Comparison of ENCODE assay signal across 8 mouse cellular contexts in the genomic region with DNA sequence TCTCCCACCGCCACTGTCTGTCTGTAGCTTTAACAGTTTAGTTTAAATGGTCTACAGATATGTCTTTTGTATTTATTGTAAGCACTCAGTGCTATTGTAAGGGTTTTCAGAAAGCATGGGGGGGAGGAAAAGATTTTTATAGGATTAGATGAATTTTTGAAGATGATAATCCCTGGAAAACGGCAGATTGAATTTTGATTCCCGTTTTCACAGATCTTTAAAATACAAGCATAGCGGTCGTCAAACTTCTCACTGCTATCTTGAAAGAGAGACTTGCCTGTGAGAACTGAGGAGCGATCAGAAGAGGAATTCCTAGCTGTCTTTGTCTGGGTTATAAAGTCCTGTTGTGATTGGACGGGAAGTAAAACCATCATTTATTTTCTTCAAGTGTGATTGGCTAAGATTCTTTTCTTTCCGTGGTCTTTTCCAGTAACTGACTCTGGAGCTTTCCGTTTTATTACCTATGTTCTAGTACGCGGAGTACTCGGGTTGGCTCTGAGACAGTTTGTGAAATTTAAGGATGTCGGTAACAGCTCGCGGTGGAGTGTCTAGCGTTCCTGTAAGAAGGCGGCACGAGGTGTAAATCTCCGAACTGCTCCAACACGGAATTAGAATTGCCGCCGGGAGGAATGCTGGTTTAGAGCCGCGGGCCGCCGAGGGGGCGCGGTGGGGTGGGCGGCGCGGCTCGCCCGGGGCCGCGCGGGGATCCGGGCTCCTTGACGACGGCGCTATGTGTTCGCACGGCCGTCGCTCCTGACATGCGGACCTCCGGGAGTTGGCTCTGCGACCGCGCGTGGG. TPM values are rescaled to one million over a fixed set of nuclear protein-coding genes. Genes with fewer than 3 reads are reported as not detected.
DNase-seq lines count a peak whose midpoint lies in the region; ATAC-seq and TF ChIP-seq lines count a peak whose summit lies in the region.

No protein-coding gene starts in this region.

- H3K27ac ChIP-seq in bone marrow, adult 2 months (ENCODE audit: control insufficient read depth, insufficient read depth, low read depth, low read length, poor library complexity), result peak overlapping the region; percentile 48; the same call in 1 of the 2 replicates
- H3K27ac ChIP-seq in forebrain, postnatal 0 days (ENCODE audit: low read depth, low read length), result peak overlapping the region; percentile 91
- H3K27ac ChIP-seq in lung, embryonic 15.5 days, result peak overlapping the region; percentile 54

- H3K36me3 ChIP-seq in forebrain, postnatal 0 days (ENCODE audit: insufficient read depth), result no peaks in the 10 kb centered on the region
- H3K36me3 ChIP-seq in lung, embryonic 15.5 days, result no peaks in the 10 kb centered on the region

- WGBS in bone marrow, adult 2 months, result 7% methylated on average over 50 of the region's 50 CpGs
- WGBS in forebrain, postnatal 0 days, result 1% methylated on average over 49 of the region's 50 CpGs
- 1% methylated on average over 50 of the region's 50 CpGs for WGBS in lung, embryonic 15.5 days

- peaks cover 1% of the 10 kb centered on the region; the same call in 1 of the 2 replicates for H3K4me1 ChIP-seq in bone marrow, adult 2 months (ENCODE audit: control insufficient read depth, insufficient read depth, low read length)
- H3K4me1 ChIP-seq in forebrain, postnatal 0 days (ENCODE audit: insufficient read depth), result peaks cover 10% of the 10 kb centered on the region
- peaks cover 21% of the 10 kb centered on the region for H3K4me1 ChIP-seq in lung, embryonic 15.5 days

- ATAC-seq in forebrain, postnatal 0 days, result peak; percentile 81
- peak; percentile 79 for ATAC-seq in lung, embryonic 15.5 days (ENCODE audit: borderline replicate concordance, extremely low read depth, low FRiP score, low TSS enrichment)

- no peaks in the 10 kb centered on the region for H3K27me3 ChIP-seq in forebrain, postnatal 0 days (ENCODE audit: insufficient read depth, low read length)
- H3K27me3 ChIP-seq in lung, embryonic 15.5 days, result no peaks in the 10 kb centered on the region

- H3K4me2 ChIP-seq in forebrain, postnatal 0 days (ENCODE audit: low read depth), result peak overlapping the region; percentile 81
- peak overlapping the region; percentile 96 for H3K4me2 ChIP-seq in lung, embryonic 15.5 days

- DNase-seq in MN1 (ENCODE audit: low spot score), result peak; percentile 32
- DNase-seq in forebrain, postnatal 0 days, result peak; percentile 80
- peak; percentile 60 for DNase-seq in heart, postnatal 4 days
- DNase-seq in layer of hippocampus, adult 18-20 months (ENCODE audit: low spot score in 2 of 2), result peak; percentile 32 to 76
- DNase-seq in right cerebral cortex, postnatal 14 days, result peak; percentile 48
- DNase-seq in spleen, postnatal 14 days (ENCODE audit: low spot score in 2 of 2), result no peak

- TF ChIP-seq CTCF in bone marrow, adult 2 months (IDR thresholded peaks at IDR 0.05; ENCODE audit: control insufficient read depth, insufficient read depth, low read length), result no peak
- TF ChIP-seq CTCF in forebrain, postnatal 0 days (IDR thresholded peaks at IDR 0.05; ENCODE audit: low read depth), result no peak

- no peak for TF ChIP-seq POLR2A in bone marrow, adult 2 months (IDR thresholded peaks at IDR 0.05; ENCODE audit: borderline replicate concordance, control insufficient read depth, low read depth, low read length)

- peak overlapping the region; percentile 87 for H3K9ac ChIP-seq in forebrain, postnatal 0 days
- H3K9ac ChIP-seq in lung, embryonic 15.5 days, result peak overlapping the region; percentile 73

- H3K9me3 ChIP-seq in forebrain, postnatal 0 days (ENCODE audit: low read length), result no peaks in the 10 kb centered on the region
- H3K9me3 ChIP-seq in lung, embryonic 15.5 days, result no peaks in the 10 kb centered on the region

- H3K4me3 ChIP-seq in bone marrow, adult 2 months (replicated peaks; ENCODE audit: control insufficient read depth, low read depth, low read length), result peak overlapping the region; percentile 61
- H3K4me3 ChIP-seq in forebrain, postnatal 0 days (ENCODE audit: low read depth, low read length), result peak overlapping the region; percentile 71
- H3K4me3 ChIP-seq in lung, embryonic 15.5 days, result peak overlapping the region; percentile 95

RNA-seq across cellular contexts. Expression of a gene that starts 29.5 kb away (rescaled TPM):
- 3.7 and 10.8 TPM in 2 replicates for polyA plus RNA-seq in bone marrow, adult 2 months (2011; ENCODE audit: insufficient read depth, insufficient read length, low replicate concordance, missing spikeins)
- 21.7 and 30.8 TPM in 2 replicates for total RNA-seq in forebrain, postnatal 0 days (2014; rRNA removed)
- polyA plus RNA-seq in forebrain, postnatal 0 days (2015; fragmentation: Nextera tagmentation; extraction: Ambion mirVana), result 18.8 and 23.7 TPM in 2 replicates
- 10 to 100 TPM; 42.9 to 43.7 TPM for total RNA-seq in heart, postnatal 4 days (2021)
- total RNA-seq in layer of hippocampus, adult 18-20 months (2021), result 10 to 100 TPM; 18.0 to 20.6 TPM
- 35.7 and 39.3 TPM in 2 replicates for polyA plus RNA-seq in lung, embryonic 15.5 days (2015; fragmentation: Nextera tagmentation; extraction: Ambion mirVana)

RNA-seq across cellular contexts. Expression of a gene that starts 30.3 kb away (rescaled TPM):
- 8.1 and 18.0 TPM in 2 replicates for polyA plus RNA-seq in bone marrow, adult 2 months (2011; ENCODE audit: insufficient read depth, insufficient read length, low replicate concordance, missing spikeins)
- total RNA-seq in forebrain, postnatal 0 days (2014; rRNA removed), result 67.1 and 76.8 TPM in 2 replicates
- polyA plus RNA-seq in forebrain, postnatal 0 days (2015; fragmentation: Nextera tagmentation; extraction: Ambion mirVana), result 29.6 and 44.4 TPM in 2 replicates
- total RNA-seq in heart, postnatal 4 days (2021), result 10 to 100 TPM; 66.7 to 70.5 TPM
- total RNA-seq in layer of hippocampus, adult 18-20 months (2021), result 100 to 1,000 TPM in 1 of 2 experiments, 10 to 100 TPM in 1; 86.0 to 101 TPM
- polyA plus RNA-seq in lung, embryonic 15.5 days (2015; fragmentation: Nextera tagmentation; extraction: Ambion mirVana), result 30.7 and 35.2 TPM in 2 replicates

Comparison
In these comparisons a context has a peak if more than half of its experiments do, and no peak if none do; other contexts are left out.
1. DNase-seq: peak in MN1 (single experiment), forebrain, postnatal 0 days (single experiment), heart, postnatal 4 days (single experiment), layer of hippocampus, adult 18-20 months (2 of 2) and right cerebral cortex, postnatal 14 days (single experiment); none in spleen, postnatal 14 days (0 of 2).
2. Peak in every context shown above with its lines, with median percentiles within 50 percentile points of each other: H3K27ac ChIP-seq and H3K4me3 ChIP-seq.